Mouse (Mus musculus): Measurements from ENCODE around the gene Luzp1.

The Luzp1 gene

GRCm38 (mm10) chr4:136546279-136547045, 76.9 kb downstream of the Luzp1 start:
- in situ Hi-C loops (cut with MseI, MboI), result no loop called here

GRCm38 (mm10) chr4:136547721-136548120, 78.2 kb downstream of the Luzp1 start:
- in situ Hi-C loops (cut with MseI, MboI), result no loop called here

- in situ Hi-C loops (cut with MseI, MboI), result no loop called here
These were observed 78.8 kb downstream of the Luzp1 start for GRCm38 (mm10) chr4:136548381-136548801.

GRCm38 (mm10) chr4:136553108-136553507, 83.5 kb downstream of the Luzp1 start:
- in situ Hi-C loops (cut with MseI, MboI), result no loop called here

GRCm38 (mm10) chr4:136557638-136558037, 88.1 kb downstream of the Luzp1 start:
- in situ Hi-C loops (cut with MseI, MboI), result no loop called here

- in situ Hi-C loops (cut with MseI, MboI), result no loop called here
These were observed 90.1 kb downstream of the Luzp1 start for GRCm38 (mm10) chr4:136559690-136560089.

GRCm38 (mm10) chr4:136560270-136560991, 90.9 kb downstream of the Luzp1 start:
- in situ Hi-C loops (cut with MseI, MboI), result no loop called here

- in situ Hi-C loops (cut with MseI, MboI), result no loop called here
These were observed 93.2 kb downstream of the Luzp1 start for GRCm38 (mm10) chr4:136562755-136563154.

GRCm38 (mm10) chr4:136568629-136569028, 99.1 kb downstream of the Luzp1 start:
- in situ Hi-C loops (cut with MseI, MboI), result no loop called here

GRCm38 (mm10) chr4:136569998-136570397, 100.4 kb downstream of the Luzp1 start:
- in situ Hi-C loops (cut with MseI, MboI), result no loop called here

- in situ Hi-C loops (cut with MseI, MboI), result no loop called here
These were observed 112.3 kb downstream of the Luzp1 start for GRCm38 (mm10) chr4:136581885-136582284.

GRCm38 (mm10) chr4:136587221-136587827, 117.8 kb downstream of the Luzp1 start:
- in situ Hi-C loops (cut with MseI, MboI), result no loop called here

GRCm38 (mm10) chr4:136588003-136588402, 118.4 kb downstream of the Luzp1 start:
- in situ Hi-C loops (cut with MseI, MboI), result no loop called here

GRCm38 (mm10) chr4:136592111-136592510, 122.5 kb downstream of the Luzp1 start:
- in situ Hi-C loops (cut with MseI, MboI), result no loop called here

- in situ Hi-C loops (cut with MseI, MboI), result no loop called here
These were observed 124.4 kb downstream of the Luzp1 start for GRCm38 (mm10) chr4:136594006-136594405.

- in situ Hi-C loops (cut with MseI, MboI), result no loop called here
These were observed 125.7 kb downstream of the Luzp1 start for GRCm38 (mm10) chr4:136595221-136595620.

GRCm38 (mm10) chr4:136598268-136598876, 128.8 kb downstream of the Luzp1 start:
- in situ Hi-C loops (cut with MseI, MboI), result no loop called here

GRCm38 (mm10) chr4:136599869-136600268, 130.3 kb downstream of the Luzp1 start:
- in situ Hi-C loops (cut with MseI, MboI), result loop anchor here in 1 of 2 experiments (25.0 kb wide), 1 partner anchor 213 kb away; no protein-coding TSS in a partner anchor

GRCm38 (mm10) chr4:136600536-136600935, 131.0 kb downstream of the Luzp1 start:
- in situ Hi-C loops (cut with MseI, MboI), result loop anchor here in 1 of 2 experiments (25.0 kb wide), 1 partner anchor 213 kb away; no protein-coding TSS in a partner anchor

GRCm38 (mm10) chr4:136601476-136601875, 131.9 kb downstream of the Luzp1 start:
- in situ Hi-C loops (cut with MseI, MboI), result loop anchor here in 1 of 2 experiments (25.0 kb wide), 1 partner anchor 214 kb away; no protein-coding TSS in a partner anchor

- in situ Hi-C loops (cut with MseI, MboI), result loop anchor here in 1 of 2 experiments (25.0 kb wide), 1 partner anchor 215 kb away; no protein-coding TSS in a partner anchor
These were observed 132.5 kb downstream of the Luzp1 start for GRCm38 (mm10) chr4:136602018-136602554.

All from mouse trophoblast stem cell (cell line).